Mouse (Mus musculus): ENCODE measurements at regions not wholly inside any gene's neighbourhood (a gene's known extent, or its start where the extent isn't known, plus 50 kb on each side); places are given as distances from the start of the nearest gene placed in this dataset.
"Not testable (repeated sequence)": the region's sequence is repeated elsewhere in the genome, so short reads cannot be mapped to it uniquely, and the experiment has no call there.

GRCm38 (mm10) chr4:55651051-55651763 lies 118.9 kb upstream of the Klf4 start:
- Histone ChIP-seq H3K4me3 (replicated peaks) (peak overlapping the region; percentile 51), H3K36me3 (no peaks in the 10 kb centered on the region), H3K27ac (replicated peaks) (peak overlapping the region; percentile 89), H3K27me3 (replicated peaks) (no peaks in the 10 kb centered on the region), H3K4me1 (peaks cover 18% of the 10 kb centered on the region), H3K4me2 (peak overlapping the region; percentile 71), H3K9me3 (replicated peaks) (no peaks in the 10 kb centered on the region), H3K9ac (replicated peaks) (peak overlapping the region; percentile 66)
- under 1% methylated on average over 56 of the region's 56 CpGs for WGBS
- peak; percentile 86 for ATAC-seq (ENCODE audit: low FRiP score)

DNA sequence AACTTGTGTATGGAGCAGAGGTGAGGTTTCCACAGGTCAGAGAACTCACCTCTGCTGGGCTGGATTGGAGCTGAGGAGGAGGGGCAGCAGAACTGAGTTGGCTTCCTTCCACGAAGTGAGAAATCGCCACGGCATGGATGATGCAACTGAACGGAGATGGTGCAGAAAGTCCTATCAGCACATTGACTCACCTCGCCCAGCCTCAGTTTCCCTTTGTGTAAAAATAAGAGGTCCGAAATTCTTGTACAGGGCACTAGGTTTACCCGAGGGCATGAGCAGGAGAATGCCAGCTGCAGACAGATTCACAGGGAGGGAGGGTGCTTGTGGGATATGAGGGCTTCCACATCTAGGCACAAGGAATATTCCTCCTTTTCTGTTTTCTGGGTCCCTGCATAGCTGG lies 117.9 kb upstream of the Klf4 start:
- Histone ChIP-seq H3K9me3 (replicated peaks) (no peaks in the 10 kb centered on the region), H3K9ac (replicated peaks) (no peak overlapping the region), H3K36me3 (no peaks in the 10 kb centered on the region), H3K27ac (replicated peaks) (peak overlapping the region; percentile 89; the same call in 1 of the 2 replicates), H3K4me2 (no peak overlapping the region), H3K4me1 (peaks cover 25% of the 10 kb centered on the region), H3K27me3 (replicated peaks) (no peaks in the 10 kb centered on the region), H3K4me3 (replicated peaks) (no peak overlapping the region)
- no peak for ATAC-seq (ENCODE audit: low FRiP score)
- WGBS, result 62% methylated on average over 7 of the region's 7 CpGs

GRCm38 (mm10) chr4:55648376-55648775 lies 116.1 kb upstream of the Klf4 start:
- Histone ChIP-seq H3K4me1 (peaks cover 27% of the 10 kb centered on the region), H3K9ac (replicated peaks) (no peak overlapping the region), H3K4me2 (no peak overlapping the region), H3K27me3 (replicated peaks) (no peaks in the 10 kb centered on the region), H3K4me3 (replicated peaks) (no peak overlapping the region), H3K9me3 (replicated peaks) (no peaks in the 10 kb centered on the region), H3K27ac (replicated peaks) (no peak overlapping the region), H3K36me3 (no peaks in the 10 kb centered on the region)
- no peak for ATAC-seq (ENCODE audit: low FRiP score)
- WGBS, result 30% methylated on average over 7 of the region's 7 CpGs

DNA sequence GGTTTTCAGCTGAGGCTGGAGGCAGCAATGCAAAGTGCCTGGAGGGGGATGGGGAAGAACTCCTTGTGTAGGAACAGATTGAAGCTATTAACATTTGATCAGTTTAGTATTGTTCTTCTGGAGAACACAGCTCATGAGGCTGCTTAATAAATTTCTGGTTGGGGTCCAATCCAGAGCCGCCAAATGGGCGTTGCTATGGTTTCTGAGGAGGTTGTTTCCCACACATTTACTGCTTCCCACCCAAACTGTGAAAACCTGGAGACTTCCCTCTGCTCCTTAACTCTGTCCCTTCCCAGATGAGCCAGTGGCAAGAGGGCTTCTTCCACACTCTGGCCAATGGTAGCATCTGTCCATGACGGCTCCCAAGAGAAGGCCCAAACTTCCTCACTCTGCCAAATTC lies 113.2 kb upstream of the Klf4 start:
- Histone ChIP-seq H3K4me2 (no peak overlapping the region), H3K27ac (replicated peaks) (no peak overlapping the region), H3K27me3 (replicated peaks) (no peaks in the 10 kb centered on the region), H3K9ac (replicated peaks) (no peak overlapping the region), H3K4me1 (peaks cover 13% of the 10 kb centered on the region), H3K9me3 (replicated peaks) (no peaks in the 10 kb centered on the region), H3K4me3 (replicated peaks) (no peak overlapping the region), H3K36me3 (no peaks in the 10 kb centered on the region)
- WGBS, result 63% methylated on average over 3 of the region's 3 CpGs
- ATAC-seq (ENCODE audit: low FRiP score), result peak; percentile 36

DNA sequence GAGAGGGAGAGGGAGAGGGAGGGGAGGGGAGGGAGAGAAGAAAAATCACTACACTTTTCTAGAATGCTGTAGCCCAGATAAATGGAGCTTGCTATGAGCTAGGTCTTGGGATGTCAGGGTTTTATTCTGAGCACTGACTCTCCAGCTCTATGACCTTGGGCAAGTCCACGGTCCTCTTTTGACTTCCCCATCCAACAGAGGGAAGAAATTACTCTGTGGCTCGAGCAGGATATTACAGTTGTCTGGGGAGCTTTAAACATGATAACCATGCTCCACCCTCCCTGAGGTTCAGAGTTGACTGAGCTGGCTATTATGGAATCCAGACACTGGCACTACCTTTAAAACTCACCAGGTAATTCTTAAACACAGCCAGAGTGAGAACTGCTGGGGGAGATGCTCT lies 112.6 kb upstream of the Klf4 start:
- WGBS, result 69% methylated on average over 2 of the region's 2 CpGs
- ATAC-seq (ENCODE audit: low FRiP score), result no peak
- no peaks in the 10 kb centered on the region for H3K9me3 ChIP-seq (replicated peaks)
- H3K9ac ChIP-seq (replicated peaks), result no peak overlapping the region
- no peaks in the 10 kb centered on the region for H3K36me3 ChIP-seq
- 0 out of 2 replicates have a peak, but pooled peaks cover 9% of the 10 kb centered on the region for H3K4me1 ChIP-seq
- no peak overlapping the region for H3K4me3 ChIP-seq (replicated peaks)
- H3K4me2 ChIP-seq, result no peak overlapping the region
- no peak overlapping the region for H3K27ac ChIP-seq (replicated peaks)
- no peaks in the 10 kb centered on the region for H3K27me3 ChIP-seq (replicated peaks)

- Histone ChIP-seq H3K4me3 (replicated peaks) (no peak overlapping the region), H3K27me3 (replicated peaks) (no peaks in the 10 kb centered on the region), H3K36me3 (no peaks in the 10 kb centered on the region), H3K27ac (replicated peaks) (no peak overlapping the region), H3K9me3 (replicated peaks) (no peaks in the 10 kb centered on the region), H3K9ac (replicated peaks) (no peak overlapping the region), H3K4me2 (no peak overlapping the region), H3K4me1 (no peaks in the 10 kb centered on the region)
- no peak for ATAC-seq (ENCODE audit: low FRiP score)
- WGBS, result 75% methylated on average over 7 of the region's 7 CpGs
Observed at GRCm38 (mm10) chr4:55634946-55635511, 102.8 kb upstream of the Klf4 start.

DNA sequence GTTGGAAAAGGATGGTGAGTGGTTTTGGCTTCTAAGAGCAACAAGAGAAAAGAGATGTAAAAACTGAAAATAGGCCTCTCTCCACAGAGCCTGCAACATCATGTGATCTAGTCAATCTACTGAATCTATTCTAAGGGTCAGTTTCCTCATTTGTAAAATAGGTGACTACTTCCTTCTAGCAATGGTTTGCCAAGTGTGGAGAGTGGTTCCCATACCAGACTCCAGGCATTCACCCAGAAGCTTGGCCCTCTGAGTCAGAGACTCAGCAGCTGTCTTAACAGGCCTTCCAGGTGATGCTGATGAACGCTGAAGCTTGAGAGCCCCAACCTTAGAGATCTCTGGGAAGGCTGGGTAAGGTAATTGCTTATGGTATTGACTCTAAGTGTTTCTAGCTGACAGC lies 98.9 kb upstream of the Klf4 start:
- no peaks in the 10 kb centered on the region for H3K9me3 ChIP-seq (replicated peaks)
- no peaks in the 10 kb centered on the region for H3K4me1 ChIP-seq
- no peak overlapping the region for H3K4me3 ChIP-seq (replicated peaks)
- no peaks in the 10 kb centered on the region for H3K36me3 ChIP-seq
- H3K27ac ChIP-seq (replicated peaks), result no peak overlapping the region
- WGBS, result 91% methylated on average over 1 of the region's 1 CpGs
- ATAC-seq (ENCODE audit: low FRiP score), result no peak
- no peaks in the 10 kb centered on the region for H3K27me3 ChIP-seq (replicated peaks)
- no peak overlapping the region for H3K4me2 ChIP-seq
- H3K9ac ChIP-seq (replicated peaks), result no peak overlapping the region

DNA sequence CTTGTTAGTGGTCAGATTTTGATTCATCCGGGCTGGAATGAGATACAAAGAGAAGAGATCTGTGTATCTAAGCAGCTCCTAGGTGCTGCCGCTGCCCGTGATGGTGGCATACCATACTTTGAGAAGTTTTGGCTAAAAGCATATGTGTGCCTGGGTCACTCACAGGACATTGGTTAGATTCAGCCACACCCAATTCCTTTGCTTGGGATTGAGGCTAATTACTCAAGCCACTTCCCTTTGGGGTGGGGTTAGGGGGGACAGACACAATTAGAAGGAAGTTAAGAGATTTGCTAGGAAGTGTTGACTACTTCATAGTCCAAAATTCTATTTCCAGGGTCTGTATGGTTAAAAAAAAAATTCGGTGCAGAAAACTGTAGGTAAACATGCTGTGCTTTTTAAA lies 97.9 kb upstream of the Klf4 start:
- not testable (repeated sequence) for H3K4me1 ChIP-seq; ATAC-seq (ENCODE audit: low FRiP score); H3K27me3 ChIP-seq (replicated peaks); H3K9me3 ChIP-seq (replicated peaks); H3K9ac ChIP-seq (replicated peaks); H3K4me2 ChIP-seq; H3K36me3 ChIP-seq; H3K27ac ChIP-seq (replicated peaks); H3K4me3 ChIP-seq (replicated peaks)
- WGBS, result 84% methylated on average over 4 of the region's 4 CpGs

DNA sequence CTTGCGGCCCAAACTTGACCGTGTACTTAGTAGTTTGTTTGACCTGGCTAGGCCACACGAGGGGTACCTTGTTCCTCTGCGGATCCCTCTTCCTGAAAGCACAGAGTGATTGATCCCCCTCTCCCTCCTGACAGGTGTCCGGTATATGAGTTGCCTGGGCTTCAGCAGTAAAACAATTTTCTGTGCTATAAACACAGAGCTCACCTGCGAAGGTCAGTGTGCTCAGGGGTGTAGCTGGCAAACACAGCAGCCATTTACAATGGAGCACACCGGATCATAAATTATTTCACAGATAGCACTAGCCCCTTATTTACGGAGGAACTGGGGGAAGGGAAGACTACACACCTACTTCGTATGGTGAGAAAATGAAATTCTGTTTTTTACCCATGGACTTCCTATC lies 92.5 kb upstream of the Klf4 start:
- no peak overlapping the region for H3K4me3 ChIP-seq (replicated peaks)
- H3K27ac ChIP-seq (replicated peaks), result no peak overlapping the region
- no peaks in the 10 kb centered on the region for H3K4me1 ChIP-seq
- no peak for ATAC-seq (ENCODE audit: low FRiP score)
- H3K9me3 ChIP-seq (replicated peaks), result no peaks in the 10 kb centered on the region
- H3K4me2 ChIP-seq, result no peak overlapping the region
- 82% methylated on average over 9 of the region's 9 CpGs for WGBS
- H3K9ac ChIP-seq (replicated peaks), result no peak overlapping the region
- no peaks in the 10 kb centered on the region for H3K27me3 ChIP-seq (replicated peaks)
- no peaks in the 10 kb centered on the region for H3K36me3 ChIP-seq

DNA sequence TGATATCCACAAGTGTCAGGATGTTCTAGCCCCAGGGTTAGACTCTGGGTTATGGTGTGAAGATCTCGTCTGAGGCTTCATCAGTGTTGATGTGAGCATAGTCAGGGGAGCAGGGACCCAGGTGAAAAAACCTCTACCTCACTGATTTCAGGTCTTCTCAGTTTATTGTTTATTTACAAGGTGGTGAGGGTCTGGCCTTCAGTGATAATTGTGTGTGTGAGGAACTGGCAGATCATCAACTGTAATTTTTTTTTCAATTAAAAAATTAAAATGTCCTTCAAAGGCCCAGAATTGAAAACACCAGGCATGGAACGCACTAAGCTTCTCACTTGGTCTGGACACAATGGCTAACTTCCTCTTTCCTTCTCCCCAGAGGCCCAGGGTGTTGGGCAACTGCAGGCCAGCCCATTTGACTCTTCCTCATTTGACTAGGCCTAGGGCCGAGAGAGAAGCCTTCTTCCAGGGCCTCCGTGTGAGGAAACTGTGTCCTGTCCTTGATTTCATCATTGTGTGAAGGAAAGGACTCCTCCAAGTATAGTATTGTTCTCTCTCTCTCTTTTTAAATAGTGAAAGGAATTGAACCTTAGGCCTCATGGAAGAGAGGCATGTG lies 91.0 kb upstream of the Klf4 start:
- WGBS, result 84% methylated on average over 4 of the region's 4 CpGs
- Histone ChIP-seq H3K4me1 (no peaks in the 10 kb centered on the region), H3K9ac (replicated peaks) (no peak overlapping the region), H3K27me3 (replicated peaks) (no peaks in the 10 kb centered on the region), H3K4me2 (no peak overlapping the region), H3K36me3 (no peaks in the 10 kb centered on the region), H3K4me3 (replicated peaks) (no peak overlapping the region), H3K27ac (replicated peaks) (no peak overlapping the region), H3K9me3 (replicated peaks) (no peaks in the 10 kb centered on the region)
- no peak for ATAC-seq (ENCODE audit: low FRiP score)

DNA sequence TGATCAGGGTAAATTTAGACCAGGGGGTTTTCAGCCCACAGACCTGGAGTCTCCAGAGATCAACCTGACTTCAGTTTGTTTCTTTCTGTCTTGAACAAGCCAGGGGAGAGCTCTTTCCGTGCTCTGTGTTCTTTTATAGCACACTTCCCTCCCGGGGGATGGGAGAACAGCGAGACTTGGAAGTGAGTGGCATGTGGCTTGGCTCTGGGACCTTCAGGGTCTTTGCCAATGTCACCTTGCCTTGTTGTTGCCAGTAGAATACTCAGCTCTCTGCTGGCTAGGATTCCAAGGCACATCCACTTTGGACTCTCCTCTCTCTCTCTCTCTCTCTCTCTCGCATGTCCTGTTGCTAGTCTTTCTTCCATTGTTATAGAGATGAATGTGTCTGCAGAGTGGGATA lies 90.4 kb upstream of the Klf4 start:
- Histone ChIP-seq H3K9me3 (replicated peaks) (no peaks in the 10 kb centered on the region), H3K4me3 (replicated peaks) (no peak overlapping the region), H3K27me3 (replicated peaks) (no peaks in the 10 kb centered on the region), H3K4me1 (no peaks in the 10 kb centered on the region), H3K36me3 (no peaks in the 10 kb centered on the region), H3K4me2 (no peak overlapping the region), H3K9ac (replicated peaks) (no peak overlapping the region), H3K27ac (replicated peaks) (no peak overlapping the region)
- 64% methylated on average over 4 of the region's 4 CpGs for WGBS
- ATAC-seq (ENCODE audit: low FRiP score), result no peak

DNA sequence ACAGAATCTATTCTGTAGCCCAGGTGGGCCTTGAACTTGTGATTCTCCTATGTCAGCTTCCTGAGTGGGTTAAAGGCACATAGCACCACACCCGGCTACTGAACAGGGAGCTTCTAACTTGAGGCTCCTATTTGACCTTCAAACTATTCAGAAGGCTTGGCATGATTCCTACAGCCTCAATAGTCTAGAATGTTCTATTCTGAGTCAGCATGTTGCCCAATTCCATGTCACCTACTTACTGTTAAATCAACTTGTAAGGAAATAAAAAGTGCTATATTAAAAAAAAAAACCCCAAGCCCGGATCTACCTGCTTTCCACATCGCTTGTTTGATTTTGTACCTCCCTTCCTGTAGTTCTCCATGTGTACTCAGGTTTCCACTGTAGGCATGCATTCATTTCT lies 87.6 kb upstream of the Klf4 start:
- H3K36me3 ChIP-seq, result no peaks in the 10 kb centered on the region
- no peak for ATAC-seq (ENCODE audit: low FRiP score)

More for the DNA sequence above, 87.6 kb upstream of the Klf4 start:
- no peak overlapping the region for H3K4me2 ChIP-seq
- H3K27me3 ChIP-seq (replicated peaks), result no peaks in the 10 kb centered on the region
- 88% methylated on average over 3 of the region's 3 CpGs for WGBS
- H3K9me3 ChIP-seq (replicated peaks), result no peaks in the 10 kb centered on the region
- H3K9ac ChIP-seq (replicated peaks), result no peak overlapping the region
- H3K4me1 ChIP-seq, result no peaks in the 10 kb centered on the region
- no peak overlapping the region for H3K27ac ChIP-seq (replicated peaks)
- H3K4me3 ChIP-seq (replicated peaks), result no peak overlapping the region

Data from neural tube, embryonic 15.5 days (tissue).